Mouse (Mus musculus): ENCODE measurements at regions not wholly inside any gene's neighbourhood (a gene's known extent, or its start where the extent isn't known, plus 50 kb on each side); places are given as distances from the start of the nearest gene placed in this dataset.

DNA sequence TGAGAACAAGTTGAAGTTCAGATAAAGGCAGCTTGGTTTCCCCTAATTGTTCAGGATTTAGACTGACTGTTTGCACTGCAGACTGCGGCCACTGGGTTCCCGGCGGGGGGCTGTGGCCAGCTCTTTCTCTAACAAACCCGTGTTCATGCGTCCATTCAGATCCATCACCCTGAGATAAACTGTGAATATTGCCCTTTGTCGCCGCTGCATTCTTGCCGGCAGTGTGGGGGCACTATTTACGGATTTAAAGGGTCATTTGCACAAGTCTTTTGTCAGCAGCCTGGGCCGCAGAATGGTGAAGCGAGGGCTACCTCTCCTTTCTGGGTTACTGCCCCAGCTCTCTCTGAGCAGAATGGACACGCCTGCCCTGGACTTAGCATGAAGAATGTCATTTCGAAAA lies 216.6 kb downstream of the Mycn start:
- TF ChIP-seq CTCF (IDR thresholded peaks at IDR 0.05; ENCODE audit: low read depth, low read length) (no peak), POLR2A (IDR thresholded peaks at IDR 0.05; ENCODE audit: borderline replicate concordance, low read depth, low read length) (no peak)
